Mouse (Mus musculus): ENCODE measurements around the gene Gm38392.

The Gm38392 gene

DNA sequence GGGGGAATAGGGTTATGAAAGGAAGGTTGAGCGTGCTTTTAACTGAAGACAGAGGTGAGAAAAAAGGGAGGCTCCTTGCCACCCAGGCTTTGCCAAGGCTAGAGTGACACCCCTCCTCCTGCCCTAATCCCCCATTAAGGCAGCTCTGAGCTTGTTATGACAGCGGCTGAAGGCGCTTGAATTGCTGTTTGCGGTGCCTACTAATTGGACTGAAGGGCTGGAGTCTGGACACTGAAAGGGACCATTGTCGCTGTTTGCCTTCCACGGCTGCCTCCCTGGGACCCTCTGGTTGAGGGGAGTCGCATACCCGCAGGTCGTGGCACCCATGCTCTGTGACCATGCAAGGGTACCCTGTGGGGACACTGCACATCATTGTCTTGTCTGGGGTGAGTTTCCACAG lies 67.1 kb downstream of the Gm38392 start:
- no peak for ATAC-seq (ENCODE audit: insufficient number of reproducible peaks, low FRiP score, low TSS enrichment)

DNA sequence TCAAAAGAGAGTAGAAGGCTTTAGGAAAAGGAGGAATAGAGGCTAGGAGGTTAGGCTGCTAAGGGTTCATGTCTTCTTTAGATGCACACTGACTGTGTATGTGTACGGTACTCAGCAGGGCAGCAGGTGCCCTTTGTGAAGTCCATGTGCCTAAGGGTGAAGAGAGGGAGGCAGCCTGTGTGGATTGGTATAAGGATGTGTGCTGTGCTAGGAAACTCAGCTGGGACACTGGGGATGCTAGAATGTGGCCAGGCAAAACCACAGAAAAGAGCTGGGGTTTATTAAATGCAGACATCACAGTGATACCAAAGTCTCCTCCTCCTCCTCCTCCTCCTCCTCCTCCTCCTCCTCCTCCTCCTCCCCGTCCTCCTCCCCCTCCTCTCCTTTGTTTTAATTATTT lies 69.3 kb downstream of the Gm38392 start:
- no peak for ATAC-seq (ENCODE audit: insufficient number of reproducible peaks, low FRiP score, low TSS enrichment)

DNA sequence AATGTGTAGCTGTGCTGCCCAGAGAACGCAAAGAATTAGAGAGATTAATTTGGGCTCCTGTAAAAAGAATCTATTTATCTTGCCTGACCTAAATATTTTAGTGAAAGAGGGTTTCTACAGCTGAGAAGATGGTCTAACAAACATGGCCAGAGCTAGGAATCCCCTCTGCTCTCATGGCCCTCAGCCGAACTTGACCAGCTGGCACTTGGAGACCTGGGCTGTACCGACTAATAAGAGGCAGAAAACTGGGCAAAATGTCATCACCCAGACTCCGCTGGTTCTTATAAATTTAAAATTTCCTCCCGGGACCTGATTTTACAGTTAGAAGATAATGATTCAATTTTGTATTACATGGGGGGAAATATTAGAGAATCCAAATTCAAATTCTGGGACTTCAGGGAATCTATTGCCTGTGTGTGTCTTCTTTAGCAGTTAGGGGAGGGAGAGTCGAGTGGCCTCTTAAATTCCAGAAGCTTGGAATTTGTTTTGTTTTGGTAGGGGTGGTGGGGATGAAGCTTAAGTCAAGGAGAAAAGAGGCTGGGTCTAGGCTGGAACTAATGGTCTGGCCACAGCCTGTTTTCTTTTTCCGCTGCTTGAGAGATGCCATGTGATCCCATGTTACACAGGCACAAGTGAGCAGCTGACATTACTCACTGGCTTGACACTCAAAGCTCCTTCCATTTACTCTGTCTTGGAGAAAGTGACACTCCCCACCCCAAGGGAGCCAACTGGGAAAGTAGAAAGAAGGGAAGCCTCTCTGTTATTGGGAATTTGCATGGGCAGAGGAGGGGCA lies 70.3 kb downstream of the Gm38392 start:
- no peak for ATAC-seq (ENCODE audit: insufficient number of reproducible peaks, low FRiP score, low TSS enrichment)

DNA sequence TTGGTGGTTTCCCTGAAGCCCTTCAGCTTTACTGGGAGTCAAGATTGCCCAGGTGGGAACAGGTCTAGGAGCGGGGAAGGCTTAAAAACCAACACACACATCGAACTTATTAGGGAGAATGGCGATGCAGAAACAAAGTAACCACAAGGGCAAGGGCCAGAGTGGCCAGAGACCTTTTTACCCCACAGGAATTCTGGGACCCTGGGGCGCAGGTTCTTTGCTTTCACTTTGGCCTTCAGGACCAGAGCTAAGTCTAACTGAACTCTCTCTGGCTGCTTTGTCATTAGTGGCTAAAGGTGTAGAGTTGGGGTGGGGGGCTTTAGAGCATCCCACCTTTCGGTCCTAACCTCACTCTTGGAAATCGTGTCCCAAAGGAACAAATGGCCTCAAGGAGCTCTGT lies 70.9 kb downstream of the Gm38392 start:
- no peak for ATAC-seq (ENCODE audit: insufficient number of reproducible peaks, low FRiP score, low TSS enrichment)

DNA sequence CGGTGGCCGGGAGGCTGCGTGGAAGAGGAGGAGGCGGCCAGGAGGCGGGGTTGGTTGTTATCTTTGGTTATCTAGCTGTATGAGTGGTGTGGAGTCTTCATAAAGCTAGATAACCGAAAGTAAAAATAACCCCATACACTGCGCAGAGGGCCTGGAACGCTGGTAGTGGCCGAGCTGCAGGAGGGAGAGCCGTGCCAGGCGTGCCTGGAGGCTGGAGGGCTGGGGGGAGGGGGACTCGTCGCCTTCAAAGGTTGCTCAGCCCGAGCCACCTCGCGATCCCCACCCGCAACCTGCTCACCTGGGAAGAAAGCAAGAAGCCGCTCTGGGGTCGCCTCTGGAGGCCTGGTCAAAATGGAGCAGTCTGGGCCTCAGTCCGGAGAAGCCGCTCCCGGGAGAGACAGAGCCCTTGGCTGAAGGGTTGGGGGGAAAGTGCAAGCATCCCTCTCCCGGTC lies 71.4 kb downstream of the Gm38392 start:
- ATAC-seq (ENCODE audit: insufficient number of reproducible peaks, low FRiP score, low TSS enrichment), result peak; percentile 31; the same call in 1 of the 2 replicates

DNA sequence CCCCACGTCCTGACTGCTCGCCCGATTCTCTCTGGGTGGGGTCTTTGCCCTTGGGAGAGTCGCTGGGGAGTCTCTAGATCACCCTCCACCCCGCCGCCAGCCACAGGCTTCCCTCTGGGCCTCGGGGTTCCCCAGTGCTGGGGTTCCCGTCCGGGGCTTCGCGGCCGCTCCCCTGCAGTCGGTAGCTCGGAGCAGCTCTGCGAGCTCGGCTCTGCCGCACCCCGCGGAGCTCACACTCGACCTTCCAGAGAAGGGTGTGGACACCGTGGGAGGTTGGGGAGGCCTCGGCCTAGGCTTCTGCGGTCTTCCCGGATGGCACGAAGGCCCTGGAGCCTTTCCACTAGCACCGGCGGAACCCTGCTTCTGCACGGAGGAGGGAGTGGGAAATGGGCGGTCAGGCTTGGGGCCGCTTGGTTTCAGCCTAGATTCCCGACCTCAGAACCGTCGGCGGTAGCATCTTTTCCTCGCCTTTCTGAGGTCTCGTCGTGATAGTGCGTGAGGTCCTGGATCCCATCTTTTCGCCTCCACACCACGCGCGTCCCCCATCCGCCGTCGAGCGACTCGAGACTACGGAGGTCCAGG lies 71.9 kb downstream of the Gm38392 start:
- ATAC-seq (ENCODE audit: insufficient number of reproducible peaks, low FRiP score, low TSS enrichment), result no peak

DNA sequence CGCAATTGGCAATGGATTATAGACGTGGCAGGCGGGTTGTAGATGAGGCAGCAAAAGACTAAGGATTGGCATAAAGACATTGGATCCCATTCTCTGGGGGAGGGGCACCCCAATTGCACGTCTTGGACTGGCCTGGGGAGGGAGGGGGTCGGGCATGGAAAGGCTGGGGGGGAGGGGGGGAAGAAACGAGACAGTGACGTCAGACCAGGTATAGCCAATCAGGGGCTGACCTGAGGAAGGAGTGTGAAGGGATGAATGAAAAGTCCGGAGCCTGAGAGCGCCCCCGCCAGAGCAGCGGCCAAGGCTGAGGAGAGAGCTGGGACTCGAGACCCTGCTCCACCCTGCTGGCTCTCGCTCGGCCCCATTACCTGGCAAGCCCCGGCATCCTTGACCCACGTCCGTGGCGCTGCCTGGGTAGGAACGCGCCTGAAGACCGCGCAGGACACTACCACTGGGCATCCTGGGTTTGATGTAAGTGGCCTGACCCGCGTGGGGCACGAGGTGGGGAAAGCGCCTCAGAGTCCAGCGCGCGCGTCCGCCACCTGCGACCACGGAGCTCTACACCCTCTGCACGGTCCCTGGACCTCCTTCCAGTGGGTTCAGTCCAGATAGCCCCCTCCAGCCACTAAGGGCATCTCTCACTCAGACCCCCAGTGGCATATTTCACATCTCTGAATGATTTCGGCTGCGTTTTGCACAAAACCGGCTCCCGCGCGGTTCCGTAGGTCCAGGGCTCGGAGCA lies 72.6 kb downstream of the Gm38392 start:
- peak; percentile 70 for ATAC-seq (ENCODE audit: insufficient number of reproducible peaks, low FRiP score, low TSS enrichment)

DNA sequence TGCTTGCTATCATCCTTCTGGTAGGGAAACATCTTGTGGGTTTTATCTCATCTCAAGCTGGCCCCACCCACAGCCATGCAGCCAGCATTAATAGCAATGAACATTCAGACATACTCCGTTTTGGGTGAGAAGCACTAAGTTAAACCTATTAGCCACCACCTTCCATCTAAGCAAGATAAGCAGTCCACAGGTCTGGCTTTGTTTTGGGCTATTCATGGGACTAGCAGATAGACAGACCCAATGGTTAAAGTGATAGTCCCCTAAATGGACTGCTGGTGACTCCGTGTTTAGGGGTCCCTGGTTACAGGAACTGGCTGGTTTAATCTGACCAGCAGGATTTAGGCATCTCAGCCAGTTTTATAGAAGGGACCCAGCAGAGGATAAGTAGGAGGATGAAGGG lies 74.0 kb downstream of the Gm38392 start:
- ATAC-seq (ENCODE audit: insufficient number of reproducible peaks, low FRiP score, low TSS enrichment), result no peak

DNA sequence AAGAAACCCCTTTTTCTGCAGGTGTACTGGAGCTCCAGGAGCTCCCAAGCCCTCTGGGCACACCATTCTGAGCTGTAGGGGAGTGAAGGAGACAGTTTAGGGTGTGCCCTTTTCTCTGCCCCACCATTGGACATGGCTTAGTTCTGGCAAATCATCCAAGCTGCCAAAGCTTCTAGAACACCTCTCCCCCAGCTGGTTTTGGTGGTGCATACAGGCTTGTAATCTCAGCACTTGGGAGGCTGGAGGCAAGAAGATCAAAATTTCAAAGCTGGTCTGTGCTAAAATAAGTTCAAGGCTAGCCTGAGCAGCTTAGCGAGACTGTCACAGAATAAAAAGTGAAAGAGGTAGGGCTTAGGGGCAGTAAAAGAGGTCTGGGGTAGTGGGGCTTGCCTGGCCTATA lies 74.7 kb downstream of the Gm38392 start:
- no peak for ATAC-seq (ENCODE audit: insufficient number of reproducible peaks, low FRiP score, low TSS enrichment)

DNA sequence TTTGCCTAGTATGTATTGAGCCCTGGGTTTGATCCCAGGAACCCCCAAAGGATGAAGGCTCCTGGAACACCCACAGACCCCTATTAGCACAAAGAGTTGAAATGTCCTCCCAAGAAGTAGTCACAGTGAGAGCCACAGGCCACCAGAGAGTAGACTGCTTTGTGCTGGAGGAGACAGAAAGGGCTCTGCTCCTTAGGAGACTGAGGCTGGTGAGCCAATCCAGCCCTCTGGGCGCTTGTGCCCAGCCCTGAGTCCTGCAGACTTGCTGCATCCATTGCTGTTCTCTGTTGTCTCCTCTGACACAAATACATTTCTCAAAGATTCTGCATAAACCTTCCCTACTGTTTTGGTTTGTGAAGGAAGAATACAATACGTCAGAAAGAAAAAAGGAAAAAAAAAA lies 76.1 kb downstream of the Gm38392 start:
- no peak for ATAC-seq (ENCODE audit: insufficient number of reproducible peaks, low FRiP score, low TSS enrichment)

DNA sequence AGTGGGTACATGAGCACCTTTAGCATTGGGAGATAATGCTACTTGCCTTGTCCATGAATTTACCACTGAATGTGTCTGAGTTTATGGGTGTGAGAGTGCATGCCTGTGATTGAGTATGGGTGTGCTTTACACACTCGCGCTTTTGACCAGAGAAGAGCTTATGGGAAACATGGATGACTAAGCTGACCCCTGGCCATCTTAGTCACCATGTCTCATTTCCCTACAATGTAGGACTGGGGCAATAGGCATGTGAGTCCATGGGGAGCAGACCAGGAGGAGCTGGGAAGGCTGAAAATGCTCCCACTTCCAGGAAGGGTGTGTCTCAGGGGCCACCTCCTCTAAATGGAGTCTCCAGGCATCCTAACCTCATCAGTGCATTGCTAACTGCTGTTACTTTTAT lies 76.9 kb downstream of the Gm38392 start:
- ATAC-seq (ENCODE audit: insufficient number of reproducible peaks, low FRiP score, low TSS enrichment), result no peak

DNA sequence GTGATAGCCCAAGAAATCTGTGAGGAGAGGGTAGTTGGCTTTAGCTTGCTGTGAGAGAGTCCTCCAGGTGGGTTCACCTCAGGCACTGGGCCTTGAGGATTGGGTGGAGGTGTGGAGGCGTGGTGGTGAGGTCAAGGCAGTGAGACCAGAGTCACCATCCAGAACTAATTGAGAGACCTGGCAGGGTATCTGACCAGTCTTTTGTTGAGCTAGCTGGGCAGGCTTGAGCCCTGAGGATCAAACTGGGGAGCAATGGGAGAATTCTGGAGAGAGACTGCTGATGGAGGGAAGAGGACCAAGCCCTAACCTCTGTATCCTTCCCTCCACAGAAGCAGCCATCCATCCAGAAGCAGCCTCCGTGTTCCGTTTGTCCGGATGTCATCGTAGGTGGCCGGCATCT lies 77.7 kb downstream of the Gm38392 start:
- ATAC-seq (ENCODE audit: insufficient number of reproducible peaks, low FRiP score, low TSS enrichment), result no peak

DNA sequence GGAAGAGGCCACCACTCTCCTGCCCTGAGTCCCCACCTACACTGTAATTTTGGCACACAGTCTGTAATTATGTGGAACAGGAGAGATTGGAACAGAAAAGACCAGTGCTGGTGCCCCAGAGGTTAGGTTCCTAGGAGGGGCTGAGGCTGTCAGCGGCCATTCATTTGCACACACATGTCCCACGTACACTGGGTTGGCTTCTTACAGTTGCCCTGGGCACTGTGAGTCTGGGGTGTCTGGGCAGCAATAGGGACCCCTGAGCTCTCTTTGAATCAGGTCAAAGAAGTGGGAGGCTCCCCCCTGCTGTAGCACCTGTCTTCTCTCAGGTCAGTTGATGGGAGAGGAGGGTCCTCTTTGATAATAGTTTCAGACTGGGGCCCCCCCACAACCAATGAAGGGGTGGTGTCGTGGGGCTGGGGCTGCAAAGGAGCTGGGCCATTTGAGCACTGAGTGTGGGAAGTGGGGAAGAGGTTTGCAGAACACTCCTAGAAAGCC lies 78.7 kb downstream of the Gm38392 start:
- no peak for ATAC-seq (ENCODE audit: insufficient number of reproducible peaks, low FRiP score, low TSS enrichment)

DNA sequence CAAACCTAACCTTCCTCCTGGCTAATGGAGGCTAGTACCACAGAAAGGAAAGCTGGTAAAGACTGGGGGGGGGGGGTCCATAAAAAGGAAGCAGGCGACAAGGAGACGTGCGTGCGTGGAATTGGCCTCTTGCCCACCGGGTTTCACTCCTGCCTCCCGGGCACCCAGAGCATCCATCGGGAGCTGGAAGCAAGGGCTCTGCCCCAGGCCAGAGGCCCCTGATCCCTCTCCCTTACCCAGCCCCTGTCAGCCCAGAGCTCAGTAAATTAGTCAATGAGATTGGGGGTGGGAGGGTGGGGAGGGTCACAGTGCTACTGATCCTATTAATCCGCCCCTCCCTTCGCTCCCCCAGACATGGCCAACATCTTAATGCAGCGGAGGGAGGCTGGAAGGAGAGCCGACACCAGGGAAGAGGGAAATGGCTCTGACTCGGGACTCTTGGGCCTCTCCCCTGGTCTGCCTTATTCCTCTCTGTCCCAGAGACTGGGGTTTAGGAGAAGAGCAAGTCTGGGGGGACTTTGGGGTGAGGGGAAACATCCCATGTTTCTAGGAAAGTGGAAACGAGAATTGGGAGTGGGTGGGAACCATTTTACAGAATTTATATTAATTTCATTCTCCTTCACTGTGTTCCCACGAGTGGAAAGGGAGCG lies 79.4 kb downstream of the Gm38392 start:
- ATAC-seq (ENCODE audit: insufficient number of reproducible peaks, low FRiP score, low TSS enrichment), result no peak

DNA sequence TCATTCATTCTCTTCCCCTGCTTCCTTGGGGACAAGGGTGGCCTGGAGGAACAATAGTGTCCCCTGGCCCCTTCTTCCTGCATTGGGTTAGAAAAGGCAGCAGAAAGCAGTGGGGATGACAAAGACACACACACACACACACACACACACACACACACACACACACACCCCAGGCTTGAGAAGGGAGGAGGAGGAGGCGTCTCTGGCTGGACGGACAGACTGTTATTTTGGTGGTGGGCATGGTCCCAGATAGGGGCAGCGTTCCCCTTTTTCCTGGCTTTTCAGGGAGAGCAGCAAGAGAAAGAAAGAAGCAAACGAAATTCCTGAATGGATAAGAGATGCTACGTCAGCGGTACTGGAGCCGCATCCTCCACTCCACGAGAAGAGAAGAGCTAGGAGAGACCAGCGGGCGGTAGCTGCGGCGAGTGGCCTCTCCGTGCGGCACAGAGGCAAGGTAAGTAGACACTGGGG lies 80.1 kb downstream of the Gm38392 start:
- peak; percentile 50; the same call in 1 of the 2 replicates for ATAC-seq (ENCODE audit: insufficient number of reproducible peaks, low FRiP score, low TSS enrichment)

DNA sequence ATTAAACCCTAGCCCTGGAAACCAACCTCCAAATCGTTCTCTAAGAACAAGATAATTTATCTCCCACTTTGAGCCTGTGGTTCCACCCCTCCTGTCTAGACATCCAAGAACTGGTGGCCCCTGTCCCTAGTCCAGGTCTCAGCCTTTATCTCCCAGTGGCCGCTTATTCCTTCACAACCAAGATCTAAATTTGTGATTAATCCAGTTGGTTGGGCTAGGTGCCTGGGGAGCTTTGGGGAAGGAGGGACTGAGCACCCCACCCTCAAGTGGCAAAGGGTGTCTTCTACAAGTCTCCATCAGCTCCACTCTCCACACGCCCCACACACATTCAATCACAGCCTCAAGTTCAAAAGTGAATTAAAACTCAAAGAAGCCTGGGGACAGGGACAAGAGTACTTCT lies 80.5 kb downstream of the Gm38392 start:
- no peak for ATAC-seq (ENCODE audit: insufficient number of reproducible peaks, low FRiP score, low TSS enrichment)

DNA sequence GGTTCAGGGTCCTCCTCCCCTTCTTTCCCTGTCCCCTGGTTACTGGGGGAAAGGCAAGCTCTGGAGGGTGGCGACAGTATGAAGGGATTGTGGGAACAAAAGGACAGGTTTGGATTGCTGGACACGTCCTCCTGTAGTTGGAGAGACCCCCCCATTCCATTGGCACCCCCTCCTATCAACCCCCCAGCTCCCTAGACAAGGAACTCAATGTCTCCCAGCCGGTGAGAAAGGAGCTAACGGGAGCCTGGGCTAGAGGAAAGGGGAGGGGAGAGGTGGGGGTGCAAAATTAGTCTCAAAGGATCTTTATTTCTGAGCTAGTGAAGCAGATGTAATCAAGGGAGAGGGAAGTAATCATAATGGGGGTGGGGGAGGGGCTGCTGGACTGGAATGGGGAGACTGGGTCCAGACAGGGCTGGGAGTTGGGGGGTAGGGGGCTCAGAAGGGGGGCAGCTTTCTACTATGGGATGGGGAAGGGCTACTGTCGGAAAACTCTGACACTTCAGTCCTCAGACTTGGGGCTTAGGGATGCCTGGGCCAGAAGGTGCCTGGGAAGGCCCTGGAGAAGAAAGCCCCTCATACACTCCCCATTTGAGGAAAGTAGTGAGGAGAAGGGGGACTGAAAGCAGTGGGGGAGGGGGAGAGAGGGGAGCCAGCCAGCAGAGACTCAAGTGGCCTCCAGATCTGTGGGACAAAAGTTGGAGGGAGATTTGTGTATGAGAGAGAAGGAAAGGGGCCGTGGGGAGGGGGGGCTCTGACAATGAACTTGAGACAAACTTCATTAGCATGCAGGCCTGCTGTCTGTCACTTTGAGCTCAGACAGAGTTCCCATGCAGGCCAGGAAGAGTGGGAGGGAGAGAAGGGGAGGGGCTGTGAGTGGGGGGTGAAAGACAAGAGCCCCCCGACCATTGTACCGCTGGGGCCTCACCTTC lies 81.2 kb downstream of the Gm38392 start:
- no peak for ATAC-seq (ENCODE audit: insufficient number of reproducible peaks, low FRiP score, low TSS enrichment)

DNA sequence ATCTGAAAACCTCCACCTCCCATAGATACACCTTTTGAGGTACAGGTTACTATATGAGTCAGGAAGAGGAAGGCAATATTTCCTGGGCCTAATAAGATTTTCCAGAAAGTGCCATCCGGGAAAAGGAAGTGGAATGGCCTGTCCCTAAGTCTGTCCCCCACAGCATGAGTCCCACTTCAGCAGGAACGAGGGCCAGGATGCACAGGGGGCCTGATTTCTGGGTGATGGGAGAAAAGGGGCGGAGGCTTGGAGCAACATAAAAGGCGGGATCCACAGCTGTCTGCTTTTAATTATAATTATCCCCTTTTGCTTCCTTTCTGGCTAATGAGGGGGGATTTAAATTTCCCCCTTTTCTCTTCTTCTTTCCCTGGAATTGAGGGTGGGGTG lies 81.8 kb downstream of the Gm38392 start:
- no peak for ATAC-seq (ENCODE audit: insufficient number of reproducible peaks, low FRiP score, low TSS enrichment)

DNA sequence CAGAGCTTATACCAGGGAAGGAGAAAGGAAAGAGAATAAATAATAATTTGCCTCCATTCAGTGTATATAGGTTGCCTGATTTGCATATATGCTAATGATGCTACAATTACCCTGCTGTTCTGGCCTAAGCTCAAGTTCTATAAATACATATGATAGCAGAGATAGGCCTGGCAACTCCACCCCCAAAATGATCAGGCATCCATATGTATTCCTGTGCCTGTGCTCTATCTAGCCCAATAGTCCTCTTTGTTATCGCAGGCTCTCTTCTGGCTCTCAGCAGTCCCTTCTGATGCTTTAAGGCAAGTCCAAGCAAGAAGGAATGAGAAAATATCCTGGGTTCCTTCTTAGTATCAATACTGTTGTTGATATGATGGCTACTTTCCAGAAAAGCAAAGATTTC lies 82.3 kb downstream of the Gm38392 start:
- no peak for ATAC-seq (ENCODE audit: insufficient number of reproducible peaks, low FRiP score, low TSS enrichment)

Data from cerebellum, adult (tissue).